Mouse (Mus musculus): ENCODE results near the gene Timp1. TPM values are rescaled to one million over a fixed set of nuclear protein-coding genes. Genes with fewer than 3 reads are reported as not detected.

The Timp1 gene
- polyA plus RNA-seq, 1 experiment from 2014 or later, result 3.5 TPM

DNA sequence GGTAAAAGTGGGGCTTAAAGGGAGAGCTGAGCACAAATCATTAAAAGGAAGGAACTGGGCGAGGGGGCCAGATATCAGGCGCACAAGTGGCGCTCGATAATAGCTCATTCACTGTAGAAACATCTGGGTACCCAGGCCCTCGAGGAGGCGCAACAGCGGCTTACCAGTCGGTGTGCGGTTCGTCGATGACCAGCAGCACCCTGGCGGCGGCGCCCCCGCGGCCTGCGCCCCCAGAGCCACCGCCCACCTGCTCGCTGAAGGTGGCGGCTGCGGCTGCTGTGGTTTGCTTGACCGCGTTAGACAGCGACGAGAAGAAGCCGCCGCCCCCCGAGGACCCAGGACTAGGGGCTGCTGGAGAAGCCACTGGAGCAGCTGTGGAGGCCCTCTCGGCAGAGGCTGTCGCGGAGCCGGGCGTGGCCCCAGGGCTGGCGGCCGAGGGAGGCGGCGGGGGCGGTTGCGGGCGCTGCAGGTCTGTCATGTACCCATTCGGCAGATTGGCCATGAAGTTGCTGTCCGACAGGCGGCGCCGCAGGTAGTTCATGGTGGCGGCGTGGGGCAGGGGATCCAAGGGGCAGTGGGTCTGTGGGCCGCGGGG is 50.4 kb downstream of the Timp1 start:
- peak overlapping the region; percentile 58 for H3K4me2 ChIP-seq (ENCODE audit: low read length)

DNA sequence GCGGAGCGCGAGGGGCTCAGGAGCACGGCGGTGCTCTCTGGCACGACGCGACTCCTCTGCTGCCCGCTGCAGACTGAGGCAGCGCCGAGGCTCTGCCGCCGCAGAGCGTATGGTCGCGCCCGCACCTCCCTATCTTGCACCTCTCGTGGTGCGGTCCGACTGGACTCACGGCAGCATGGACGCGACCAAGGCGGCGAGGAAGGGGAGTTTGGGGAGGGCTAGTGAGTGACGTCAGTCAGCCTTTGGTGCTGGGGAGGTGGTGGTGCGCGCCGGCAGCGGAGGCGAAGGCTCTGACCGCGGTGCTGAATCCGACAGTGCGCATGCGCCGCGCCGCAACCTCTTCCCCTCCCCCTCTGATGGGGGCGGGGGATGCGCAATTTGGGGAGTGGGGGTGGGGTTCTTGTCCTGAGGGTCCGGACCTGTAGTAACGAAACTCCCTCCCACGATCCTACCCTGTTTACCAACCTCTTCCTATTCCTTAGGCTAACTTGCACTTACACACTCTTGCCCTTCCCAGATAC is 50.9 kb downstream of the Timp1 start, which contains the start of gene Syn1:
TSS of gene Syn1 (minus strand) at position 161 of the 521 bp plus-strand sequence.
- peak within 1 kb of the TSS; percentile 77 for H3K27ac ChIP-seq (replicated peaks; ENCODE audit: low read depth, low read length)
- 18% methylated on average over 41 of the region's 44 CpGs for WGBS
- no peaks in the 10 kb centered on the region for H3K9me3 ChIP-seq (ENCODE audit: control insufficient read depth, low read length)
- H3K4me1 ChIP-seq (ENCODE audit: control insufficient read depth, insufficient read depth, low read length), result no peaks in the 10 kb centered on the region
- peak within 1 kb of the TSS; percentile 63 for H3K9ac ChIP-seq (replicated peaks; ENCODE audit: low read length)
- H3K36me3 ChIP-seq (ENCODE audit: control insufficient read depth, insufficient read depth, low read length), result peaks cover 2% of the 10 kb centered on the region; the same call in 1 of the 2 replicates
- no peaks in the 10 kb centered on the region for H3K27me3 ChIP-seq (ENCODE audit: control insufficient read depth, insufficient read depth, low read length)
- DNase-seq, result peak; percentile 93
- ATAC-seq (ENCODE audit: low FRiP score, low TSS enrichment), result peak; percentile 96
- H3K4me2 ChIP-seq (ENCODE audit: low read length), result peak within 1 kb of the TSS; percentile 58
- peak within 1 kb of the TSS; percentile 56 for H3K4me3 ChIP-seq (replicated peaks; ENCODE audit: low read depth, low read length)

More for the DNA sequence above, 50.4 kb downstream of the Timp1 start:
- Histone ChIP-seq H3K4me1 (ENCODE audit: control insufficient read depth, insufficient read depth, low read length) (no peaks in the 10 kb centered on the region), H3K27ac (replicated peaks; ENCODE audit: low read depth, low read length) (peak overlapping the region; percentile 77), H3K9ac (replicated peaks; ENCODE audit: low read length) (peak overlapping the region; percentile 63), H3K36me3 (ENCODE audit: control insufficient read depth, insufficient read depth, low read length) (no peaks in the 10 kb centered on the region; the same call in 1 of the 2 replicates), H3K4me3 (replicated peaks; ENCODE audit: low read depth, low read length) (peak overlapping the region; percentile 56), H3K9me3 (ENCODE audit: control insufficient read depth, low read length) (no peaks in the 10 kb centered on the region), H3K27me3 (ENCODE audit: control insufficient read depth, insufficient read depth, low read length) (no peaks in the 10 kb centered on the region)
- 20% methylated on average over 49 of the region's 49 CpGs for WGBS
- ATAC-seq (ENCODE audit: low FRiP score, low TSS enrichment), result peak; percentile 69
- DNase-seq, result no peak

- Histone ChIP-seq H3K4me1 (ENCODE audit: control insufficient read depth, insufficient read depth, low read length) (no peaks in the 10 kb centered on the region), H3K27me3 (ENCODE audit: control insufficient read depth, insufficient read depth, low read length) (no peaks in the 10 kb centered on the region), H3K9ac (replicated peaks; ENCODE audit: low read length) (peak overlapping the region; percentile 23; the same call in 1 of the 2 replicates), H3K4me3 (replicated peaks; ENCODE audit: low read depth, low read length) (peak overlapping the region; percentile 56), H3K36me3 (ENCODE audit: control insufficient read depth, insufficient read depth, low read length) (peaks cover 4% of the 10 kb centered on the region; the same call in 1 of the 2 replicates), H3K4me2 (ENCODE audit: low read length) (peak overlapping the region; percentile 58), H3K27ac (replicated peaks; ENCODE audit: low read depth, low read length) (no peak overlapping the region; the same call in 1 of the 2 replicates), H3K9me3 (ENCODE audit: control insufficient read depth, low read length) (no peaks in the 10 kb centered on the region)
- DNase-seq, result no peak
- ATAC-seq (ENCODE audit: low FRiP score, low TSS enrichment), result no peak
- WGBS, result 48% methylated on average over 5 of the region's 5 CpGs
Observed at GRCm38 (mm10) chrX:20921366-20921765, 51.4 kb downstream of the Timp1 start.

DNA sequence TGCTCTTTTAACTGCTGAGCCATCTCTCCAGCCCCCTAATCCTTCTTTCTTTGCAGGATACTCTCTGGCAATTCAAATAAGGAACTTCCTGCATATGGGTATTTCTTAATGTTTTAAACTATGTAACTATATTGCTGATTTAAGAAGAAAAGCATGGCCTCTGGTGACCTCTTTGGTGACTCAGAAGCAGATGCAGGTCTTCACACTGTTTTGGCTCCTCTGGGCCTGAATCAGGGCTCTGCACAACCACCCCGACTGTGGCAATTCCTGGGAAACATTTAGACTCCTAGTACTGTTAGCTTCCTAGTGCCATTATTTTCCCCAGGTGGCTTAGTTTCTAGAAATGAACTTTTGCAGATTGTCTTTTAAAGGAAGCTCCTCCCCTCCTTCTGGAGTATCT is 53.5 kb downstream of the Timp1 start:
- WGBS, result 87% methylated on average over 1 of the region's 1 CpGs
- Histone ChIP-seq H3K4me1 (ENCODE audit: control insufficient read depth, insufficient read depth, low read length) (no peaks in the 10 kb centered on the region), H3K27me3 (ENCODE audit: control insufficient read depth, insufficient read depth, low read length) (no peaks in the 10 kb centered on the region), H3K4me3 (replicated peaks; ENCODE audit: low read depth, low read length) (no peak overlapping the region), H3K9me3 (ENCODE audit: control insufficient read depth, low read length) (no peaks in the 10 kb centered on the region), H3K9ac (replicated peaks; ENCODE audit: low read length) (no peak overlapping the region), H3K27ac (replicated peaks; ENCODE audit: low read depth, low read length) (no peak overlapping the region), H3K36me3 (ENCODE audit: control insufficient read depth, insufficient read depth, low read length) (peaks cover 21% of the 10 kb centered on the region), H3K4me2 (ENCODE audit: low read length) (no peak overlapping the region)
- no peak for DNase-seq
- no peak for ATAC-seq (ENCODE audit: low FRiP score, low TSS enrichment)

Small RNA genes lying within 50 kb of the gene (microRNA-seq; reads per million reads assigned to microRNA genes)
- not detected for gene Gm24824
- gene Mir5617, result 1.0 reads per million

Other genes with a start within 250 kb of the Timp1 start
- gene Uba1, start 211.8 kb upstream of the Timp1 start, polyA plus RNA-seq (2014; fragmentation: Nextera tagmentation; extraction: Ambion mirVana), result 306 and 398 TPM in 2 replicates
- 112 and 123 TPM in 2 replicates for gene Cdk16, start 182.2 kb upstream of the Timp1 start, polyA plus RNA-seq (2014; fragmentation: Nextera tagmentation; extraction: Ambion mirVana)
- 68.7 and 91.6 TPM in 2 replicates for gene Usp11, start 166.3 kb upstream of the Timp1 start, polyA plus RNA-seq (2014; fragmentation: Nextera tagmentation; extraction: Ambion mirVana)
- 292 and 335 TPM in 2 replicates for gene Araf, start 72.4 kb upstream of the Timp1 start, polyA plus RNA-seq (2014; fragmentation: Nextera tagmentation; extraction: Ambion mirVana)
- gene Syn1, start 50.8 kb downstream of the Timp1 start, polyA plus RNA-seq (2014; fragmentation: Nextera tagmentation; extraction: Ambion mirVana), result 55.7 and 66.9 TPM in 2 replicates
- 6.0 and 6.4 TPM in 2 replicates for gene Cfp, start 61.4 kb downstream of the Timp1 start, polyA plus RNA-seq (2014; fragmentation: Nextera tagmentation; extraction: Ambion mirVana)
- 12.9 and 16.9 TPM in 2 replicates for gene Elk1, start 80.4 kb downstream of the Timp1 start, polyA plus RNA-seq (2014; fragmentation: Nextera tagmentation; extraction: Ambion mirVana)
- gene Uxt, start 91.9 kb downstream of the Timp1 start, polyA plus RNA-seq (2014; fragmentation: Nextera tagmentation; extraction: Ambion mirVana), result 32.9 and 37.3 TPM in 2 replicates
- 7.3 and 9.9 TPM in 2 replicates for gene Zfp182, start 192.2 kb downstream of the Timp1 start, polyA plus RNA-seq (2014; fragmentation: Nextera tagmentation; extraction: Ambion mirVana)
- not detected in 2 replicates for gene Spaca5, start 198.2 kb downstream of the Timp1 start, polyA plus RNA-seq (2014; fragmentation: Nextera tagmentation; extraction: Ambion mirVana)
- 4.6 and 6.0 TPM in 2 replicates for gene Zfp300, start 219.4 kb downstream of the Timp1 start, polyA plus RNA-seq (2014; fragmentation: Nextera tagmentation; extraction: Ambion mirVana)
- not detected in 2 replicates for gene Ssxa1, start 245.7 kb downstream of the Timp1 start, polyA plus RNA-seq (2014; fragmentation: Nextera tagmentation; extraction: Ambion mirVana)